Mouse (Mus musculus) spleen, adult 2 months (tissue): ENCODE data around the gene Sdk1.

Experiments
- CTCF ChIP-seq: fragments of 200-500 bp; IDR thresholded peaks from 2 replicates; pipeline ENCODE4 v1.5.1; 2011; ENCODE audit warnings: mild to moderate bottlenecking, inconsistent platforms; ENCODE audit not compliant: insufficient read depth, insufficient read length, insufficient replicate concordance; ENCODE audit errors: extremely low read depth
- POLR2A ChIP-seq: fragments of 200-500 bp; IDR thresholded peaks from 2 replicates; pipeline ENCODE4 v1.6.1; 2011; ENCODE audit warnings: low read depth, low read length, inconsistent platforms

DNA sequence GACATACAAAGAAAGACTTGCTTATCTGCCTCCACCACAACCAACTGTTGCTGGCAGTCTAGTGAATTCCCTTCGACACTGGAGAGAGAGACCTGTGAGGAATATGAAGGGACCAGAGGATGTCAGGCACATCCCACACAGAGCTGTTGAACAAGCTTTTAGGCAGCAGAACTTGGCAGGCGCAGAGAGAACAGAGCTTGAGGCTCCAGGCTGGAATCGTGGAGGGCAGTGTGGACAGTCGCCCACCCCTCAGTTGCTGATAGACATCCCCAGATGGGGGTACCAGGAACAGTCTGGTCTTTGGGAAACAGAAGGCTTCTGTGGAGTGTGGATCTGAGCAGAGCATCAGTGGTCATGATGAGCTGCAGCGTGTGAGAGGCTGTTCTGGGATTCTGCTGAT lies 747.4 kb downstream of the Sdk1 start:
- TF ChIP-seq CTCF (no peak), POLR2A (no peak)
